Mouse (Mus musculus) thymus, postnatal 36 days (tissue): ENCODE measurements around the gene Rsph9.

Experiments used
- DNase-seq, 2 experiments: peaks; one replicate each; pipeline ENCODE4 v3.0.0; 2022; ENCODE audit warnings: mixed read lengths in 2 of 2

Rsph9 gene

DNA sequence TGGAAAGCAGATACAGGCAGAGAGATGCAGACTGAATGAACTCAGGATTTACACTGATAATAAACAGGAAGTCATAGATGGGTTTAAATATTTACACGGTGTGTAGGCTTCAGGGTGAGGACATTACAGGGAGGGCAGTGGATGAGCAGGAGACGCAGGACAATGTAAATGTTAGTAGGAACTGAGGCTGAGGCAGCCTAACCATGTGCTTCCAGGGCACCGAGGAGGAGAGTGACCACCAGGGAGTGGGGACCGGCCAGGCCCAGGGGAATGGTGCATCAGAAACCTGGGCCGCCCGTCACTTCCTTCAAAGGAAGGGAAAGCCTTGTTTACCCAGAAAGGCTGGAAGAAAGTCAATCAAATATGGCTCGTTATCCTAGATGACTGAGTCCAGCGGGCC, 45.5 kb downstream of the Rsph9 start:
- DNase-seq, result no peak

DNA sequence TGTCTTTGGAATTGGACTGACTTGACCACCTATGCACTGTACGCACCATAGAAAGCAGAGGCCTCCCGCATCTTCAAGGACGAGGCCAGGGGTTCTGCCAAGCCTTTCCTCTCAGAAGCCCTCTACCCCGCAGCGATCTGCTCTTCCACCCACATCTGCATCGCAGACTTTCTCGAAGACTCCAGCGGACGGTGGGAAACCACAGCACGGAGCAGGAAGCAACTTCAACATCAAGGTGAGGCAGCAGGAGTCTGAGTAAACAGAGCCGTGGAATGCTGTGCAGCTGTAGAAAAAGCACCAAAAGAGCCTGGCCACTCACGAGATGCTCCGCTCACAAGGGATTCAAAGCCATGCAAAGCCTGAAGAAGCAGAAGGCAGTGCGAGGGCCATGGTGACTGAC, 52.1 kb downstream of the Rsph9 start:
- DNase-seq, result peak; percentile 20 to 47

DNA sequence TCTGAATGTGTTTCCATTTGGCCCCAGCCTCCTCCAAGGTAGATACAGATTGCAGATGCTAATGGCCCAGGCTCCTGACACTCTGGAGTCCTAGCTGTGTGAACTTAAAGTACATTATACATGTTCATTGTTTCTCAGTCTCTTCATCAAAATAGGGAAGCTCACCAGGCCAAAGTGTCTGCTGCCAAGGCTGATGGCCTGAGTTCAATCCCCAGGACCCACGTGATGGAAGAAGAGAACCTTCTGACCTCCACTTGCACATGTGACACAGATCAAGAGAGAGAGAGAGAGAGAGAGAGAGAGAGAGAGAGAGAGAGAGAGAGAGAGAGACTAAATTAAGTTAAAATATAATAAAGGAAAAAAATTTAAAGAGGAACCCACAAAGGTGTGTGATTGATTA, 52.7 kb downstream of the Rsph9 start:
- DNase-seq, result no peak

DNA sequence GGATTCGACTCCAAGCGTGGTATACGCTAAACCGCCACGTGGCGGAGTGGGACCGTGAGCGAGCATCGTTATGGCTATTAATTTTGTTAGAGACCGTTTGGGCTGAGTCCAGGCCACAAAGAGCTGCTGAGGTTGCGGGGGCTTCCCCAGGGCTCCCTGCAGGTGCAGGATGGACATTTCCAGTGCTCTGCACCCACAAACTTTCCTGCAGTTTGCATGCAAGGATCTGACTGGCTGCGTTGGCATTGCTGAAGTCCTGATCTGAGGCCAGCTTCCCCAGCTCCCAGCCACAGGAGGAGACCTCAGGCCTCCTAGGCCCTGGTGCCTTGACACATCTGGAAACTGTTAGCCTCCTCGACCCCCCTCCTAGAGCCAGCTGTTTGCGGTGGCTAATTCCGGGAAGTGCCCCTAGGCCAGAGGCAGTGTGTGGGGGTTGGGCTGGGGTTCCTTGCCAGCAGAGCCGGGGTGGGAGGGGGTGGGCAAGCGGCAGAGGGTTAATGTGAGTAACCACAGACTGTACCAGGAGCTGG, 57.6 kb downstream of the Rsph9 start:
- DNase-seq, result peak in 1 of 2 experiments; percentile 39

- peak; percentile 33 to 59 for DNase-seq
These were observed 59.9 kb downstream of the Rsph9 start for GRCm38 (mm10) chr17:46084091-46084501.

- no peak for DNase-seq
These were observed 60.6 kb downstream of the Rsph9 start for GRCm38 (mm10) chr17:46083381-46083780.

- no peak for DNase-seq
These were observed 62.4 kb downstream of the Rsph9 start for GRCm38 (mm10) chr17:46081657-46082056.

GRCm38 (mm10) chr17:46081042-46081441, 63.0 kb downstream of the Rsph9 start:
- no peak for DNase-seq

GRCm38 (mm10) chr17:46080388-46080787, 63.6 kb downstream of the Rsph9 start:
- no peak for DNase-seq

DNA sequence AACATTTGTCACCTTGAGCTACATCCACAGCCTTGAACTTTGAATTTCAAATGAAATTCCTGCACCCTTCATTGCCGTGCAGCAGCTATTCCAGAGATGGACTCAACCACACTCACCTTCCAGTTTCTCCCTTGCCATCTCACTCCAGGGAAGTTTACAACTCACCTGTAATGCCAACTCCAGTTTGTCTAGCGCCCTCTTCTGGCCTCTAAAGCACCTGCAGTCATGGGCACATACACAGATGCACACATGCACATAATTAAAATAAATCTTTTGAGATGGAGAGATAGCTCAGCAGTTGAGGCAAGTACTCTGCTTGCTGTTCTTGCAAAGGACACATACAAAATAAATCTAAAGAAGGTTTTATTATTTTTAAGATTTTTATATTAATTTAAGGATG, 65.0 kb downstream of the Rsph9 start:
- no peak for DNase-seq

- DNase-seq, result no peak
These were observed 66.0 kb downstream of the Rsph9 start for GRCm38 (mm10) chr17:46077921-46078534.

GRCm38 (mm10) chr17:46076260-46076551, 67.8 kb downstream of the Rsph9 start:
- DNase-seq, result no peak

- no peak for DNase-seq
These were observed 68.3 kb downstream of the Rsph9 start for GRCm38 (mm10) chr17:46075551-46076259.

GRCm38 (mm10) chr17:46075116-46075485, 68.9 kb downstream of the Rsph9 start:
- DNase-seq, result peak; percentile 66 to 69

- DNase-seq, result no peak
These were observed 69.5 kb downstream of the Rsph9 start for GRCm38 (mm10) chr17:46074398-46075115.

DNA sequence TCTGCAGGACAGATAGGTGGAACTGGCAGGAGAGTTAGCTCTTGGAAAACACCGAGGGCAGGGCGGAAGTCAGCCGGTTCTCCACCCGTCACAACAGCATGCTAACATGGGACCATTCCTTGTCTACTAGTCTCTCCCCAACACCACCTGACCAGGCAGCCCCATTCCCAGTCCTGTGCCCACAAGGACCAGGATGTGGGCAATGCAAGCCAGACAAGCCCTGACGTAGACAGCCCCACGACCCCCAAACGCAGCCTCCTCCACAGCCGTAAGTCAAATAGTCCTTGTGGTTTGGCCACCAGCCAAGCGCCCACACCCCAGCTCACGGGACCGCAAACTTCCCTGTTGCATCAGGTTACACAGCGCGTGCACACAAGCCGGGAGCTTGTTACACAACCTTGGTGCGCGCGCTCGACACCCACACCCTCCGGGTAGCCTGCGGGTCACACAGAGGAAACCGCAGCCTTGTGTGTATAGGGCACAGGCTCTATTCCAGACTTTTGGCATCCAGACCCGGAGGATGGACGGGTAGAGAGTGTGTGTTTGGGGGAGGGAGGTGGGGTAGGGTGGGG, 70.2 kb downstream of the Rsph9 start:
- peak; percentile 88 to 91 for DNase-seq
